Mouse (Mus musculus) C2C12 (cell line): ENCODE data around the gene Vps13a.

ENCODE experiments used
- CEBPB ChIP-seq: IDR thresholded peaks from one replicate; pipeline ENCODE4 v1.6.1; 2011; ENCODE audit warnings: low read depth, mild to moderate bottlenecking, control low read depth, moderate library complexity
- CTCF ChIP-seq: IDR thresholded peaks from one replicate; pipeline ENCODE4 v1.5.1; 2011; ENCODE audit not compliant: control insufficient read depth, insufficient read depth, insufficient read length
- FOSL1 ChIP-seq: IDR thresholded peaks from one replicate; pipeline ENCODE4 v1.8.0; 2011; ENCODE audit warnings: mild to moderate bottlenecking, low read length; ENCODE audit not compliant: poor library complexity, insufficient read depth, severe bottlenecking
- MAX ChIP-seq: IDR thresholded peaks from one replicate; pipeline ENCODE4 v1.6.1; 2011; ENCODE audit warnings: mild to moderate bottlenecking, control low read depth
- MYOD1 ChIP-seq: IDR thresholded peaks from one replicate; pipeline ENCODE4 v1.6.1; 2011; ENCODE audit warnings: low read depth; ENCODE audit not compliant: control insufficient read depth, insufficient read length
- MYOG ChIP-seq: IDR thresholded peaks from one replicate; pipeline ENCODE4 v1.6.1; 2011; ENCODE audit not compliant: control insufficient read depth, insufficient read length; ENCODE audit errors: extremely low read depth
- USF1 ChIP-seq: IDR thresholded peaks from one replicate; pipeline ENCODE4 v1.6.1; 2011; ENCODE audit warnings: low read depth, mild to moderate bottlenecking, control low read depth, moderate library complexity

GRCm38 (mm10) chr19:16805102-16805501, 24.4 kb upstream of the Vps13a start:
- TF ChIP-seq CTCF (no peak), USF1 (no peak), MAX (no peak), FOSL1 (no peak), MYOD1 (no peak), CEBPB (no peak), MYOG (no peak)
